Mouse (Mus musculus) hindbrain, embryonic 13.5 days (tissue): ENCODE measurements at regions not wholly inside any gene's neighbourhood (a gene's known extent, or its start where the extent isn't known, plus 50 kb on each side); places are given as distances from the start of the nearest gene placed in this dataset.
A peak's percentile ranks its signal among the peaks of the same experiment; 100 is the strongest.

Source experiments
- ATAC-seq: fragments of 200-750 bp; cut with Nextera tagmentation; 2 replicates; pipeline ENCODE4 v1.8.0; 2017; ENCODE audit warnings: moderate TSS enrichment; ENCODE audit not compliant: low FRiP score
- H3K27ac ChIP-seq: fragments of 300-500 bp; sonication (generic); 2 replicates; pipeline ENCODE4 v1.5.1; 2015; ENCODE audit warnings: inconsistent platforms, mild to moderate bottlenecking, moderate library complexity
- H3K27me3 ChIP-seq: fragments of 300-500 bp; sonication (generic); 2 replicates; pipeline ENCODE4 v1.6.1; 2015; ENCODE audit warnings: mild to moderate bottlenecking, inconsistent platforms
- H3K36me3 ChIP-seq: fragments of 300-500 bp; sonication (generic); 2 replicates; pipeline ENCODE4 v1.6.1; 2015; ENCODE audit warnings: mild to moderate bottlenecking, inconsistent platforms
- H3K4me1 ChIP-seq: fragments of 300-500 bp; sonication (generic); replicated peaks from 2 replicates; pipeline ENCODE4 v1.6.1; 2015; ENCODE audit warnings: inconsistent platforms
- H3K4me2 ChIP-seq: fragments of 300-500 bp; sonication (generic); 2 replicates; pipeline ENCODE4 v1.6.1; 2015; ENCODE audit warnings: inconsistent platforms, mild to moderate bottlenecking, moderate library complexity
- H3K4me3 ChIP-seq: fragments of 300-500 bp; sonication (generic); 2 replicates; pipeline ENCODE4 v1.5.1; 2015; ENCODE audit warnings: mild to moderate bottlenecking, inconsistent platforms
- H3K9ac ChIP-seq: fragments of 300-500 bp; sonication (generic); 2 replicates; pipeline ENCODE4 v1.6.1; 2015; ENCODE audit warnings: mild to moderate bottlenecking, inconsistent platforms
- H3K9me3 ChIP-seq: fragments of 300-500 bp; sonication (generic); 2 replicates; pipeline ENCODE4 v1.6.1; 2016; ENCODE audit warnings: inconsistent platforms
- WGBS: fragments of 180-500 bp; shearing (Covaris S2); methylation state at CpG from one replicate; pipeline ENCODE4 v1.1.7; 2015; 5-methylcytosine and 5-hydroxymethylcytosine counted together

GRCm38 (mm10) chr11:23996250-23996649 is 78.6 kb downstream of the A830031A19Rik start:
- no peaks in the 10 kb centered on the region for H3K27me3 ChIP-seq
- no peaks in the 10 kb centered on the region for H3K36me3 ChIP-seq
- no peak overlapping the region for H3K4me3 ChIP-seq
- H3K9me3 ChIP-seq, result no peaks in the 10 kb centered on the region
- no peak overlapping the region for H3K4me2 ChIP-seq
- no peaks in the 10 kb centered on the region for H3K4me1 ChIP-seq
- 81% methylated on average over 9 of the region's 9 CpGs for WGBS
- no peak overlapping the region for H3K9ac ChIP-seq
- 0 out of 2 replicates have a peak, but pooled peaks have one; percentile 57 for ATAC-seq
- H3K27ac ChIP-seq, result no peak overlapping the region

DNA sequence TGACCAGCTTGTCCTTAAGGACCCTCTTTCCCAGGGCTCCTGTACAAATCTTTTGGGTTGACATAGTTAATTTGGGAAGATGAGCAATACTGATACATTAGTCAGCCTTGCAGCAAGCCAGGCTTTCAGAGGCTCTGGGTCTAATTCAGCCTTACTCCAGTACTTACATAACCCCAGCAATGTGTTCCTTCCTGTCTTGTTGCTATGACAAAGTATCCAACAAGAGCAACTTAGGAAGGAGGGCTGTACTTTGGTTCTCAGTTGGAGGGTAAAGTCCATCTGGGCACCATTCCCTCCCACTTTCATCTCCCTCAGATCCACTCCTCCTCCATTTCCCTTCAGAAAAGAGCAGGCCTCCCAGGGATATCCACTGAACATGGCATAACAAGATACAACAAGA is 80.7 kb downstream of the A830031A19Rik start:
- no peaks in the 10 kb centered on the region for H3K4me1 ChIP-seq
- H3K36me3 ChIP-seq, result no peaks in the 10 kb centered on the region
- H3K9me3 ChIP-seq, result no peaks in the 10 kb centered on the region
- no peak overlapping the region for H3K9ac ChIP-seq
- H3K27me3 ChIP-seq, result no peaks in the 10 kb centered on the region
- no peak overlapping the region for H3K27ac ChIP-seq
- ATAC-seq, result no peak
- no peak overlapping the region for H3K4me2 ChIP-seq
- no peak overlapping the region for H3K4me3 ChIP-seq

DNA sequence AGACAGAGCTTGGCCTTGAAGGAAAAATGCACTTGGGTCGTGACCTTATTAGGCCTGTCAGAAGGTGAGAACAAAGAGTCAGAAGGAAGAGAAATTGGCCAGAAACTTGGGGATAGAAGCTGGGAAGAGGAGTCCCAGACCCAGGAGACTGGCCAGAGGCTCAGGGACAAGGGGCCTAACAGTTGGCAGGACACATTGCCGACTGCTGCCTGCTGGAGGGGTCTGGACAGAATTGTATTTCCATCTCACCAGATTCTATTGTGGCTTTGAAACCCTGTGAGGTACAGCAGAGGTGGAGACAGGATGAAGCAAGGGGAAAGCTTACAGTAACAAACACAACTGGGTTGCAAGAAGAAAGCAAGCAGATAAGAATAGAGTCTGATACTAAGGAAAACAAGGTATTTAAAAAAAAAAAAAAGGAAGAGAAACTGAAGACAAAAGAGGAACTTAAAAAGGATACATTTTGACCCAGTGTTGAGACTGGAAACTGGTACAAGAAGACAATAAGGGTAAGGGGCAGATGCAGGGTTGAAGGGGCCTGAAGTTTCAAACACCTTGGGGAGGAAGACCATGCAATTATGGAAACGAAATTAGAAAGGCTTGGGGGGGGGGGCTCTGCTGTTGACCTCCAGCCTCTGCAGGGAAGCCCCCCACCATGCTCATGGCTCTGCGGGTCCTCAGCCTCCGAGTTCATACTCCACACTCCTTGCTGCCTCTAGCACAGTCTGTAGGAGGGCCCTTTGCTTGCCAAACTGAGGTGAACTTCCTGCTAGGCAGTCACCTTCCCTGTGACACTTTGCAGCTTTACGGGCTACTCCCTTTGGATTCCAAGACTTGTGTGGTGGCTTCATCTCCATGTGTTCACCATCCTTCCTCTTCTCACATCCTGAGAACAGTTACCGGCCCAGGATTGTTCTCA is 87.1 kb downstream of the A830031A19Rik start:
- WGBS, result 71% methylated on average over 7 of the region's 7 CpGs
- no peak overlapping the region for H3K27ac ChIP-seq
- no peaks in the 10 kb centered on the region for H3K36me3 ChIP-seq
- no peak overlapping the region for H3K4me2 ChIP-seq
- no peaks in the 10 kb centered on the region for H3K27me3 ChIP-seq
- H3K4me1 ChIP-seq, result no peaks in the 10 kb centered on the region
- ATAC-seq, result no peak
- no peaks in the 10 kb centered on the region for H3K9me3 ChIP-seq
- no peak overlapping the region for H3K4me3 ChIP-seq
- no peak overlapping the region for H3K9ac ChIP-seq

DNA sequence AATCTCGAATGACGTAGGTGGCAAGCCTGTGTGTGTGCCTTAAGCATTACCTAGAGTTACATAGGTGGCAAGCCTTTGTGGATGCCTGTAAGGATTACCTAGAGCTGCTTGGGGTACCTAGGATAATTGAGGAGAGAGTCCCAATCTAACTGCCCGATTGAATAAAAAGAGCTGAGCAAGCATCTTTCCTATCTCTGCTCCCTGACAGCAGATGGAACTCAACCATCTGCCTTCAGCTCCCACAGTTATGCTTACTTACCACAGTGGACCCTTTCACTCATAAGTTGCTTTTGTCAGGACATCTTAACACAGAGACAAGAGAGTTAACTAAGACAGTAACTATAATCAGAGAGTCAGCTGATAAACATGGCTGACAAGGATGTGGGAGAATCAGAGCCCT is 89.6 kb downstream of the A830031A19Rik start:
- Histone ChIP-seq H3K27me3 (no peaks in the 10 kb centered on the region), H3K4me2 (no peak overlapping the region), H3K36me3 (no peaks in the 10 kb centered on the region), H3K9me3 (no peaks in the 10 kb centered on the region), H3K4me3 (no peak overlapping the region), H3K9ac (no peak overlapping the region), H3K27ac (no peak overlapping the region), H3K4me1 (no peaks in the 10 kb centered on the region)
- 84% methylated on average over 3 of the region's 3 CpGs for WGBS
- ATAC-seq, result no peak

DNA sequence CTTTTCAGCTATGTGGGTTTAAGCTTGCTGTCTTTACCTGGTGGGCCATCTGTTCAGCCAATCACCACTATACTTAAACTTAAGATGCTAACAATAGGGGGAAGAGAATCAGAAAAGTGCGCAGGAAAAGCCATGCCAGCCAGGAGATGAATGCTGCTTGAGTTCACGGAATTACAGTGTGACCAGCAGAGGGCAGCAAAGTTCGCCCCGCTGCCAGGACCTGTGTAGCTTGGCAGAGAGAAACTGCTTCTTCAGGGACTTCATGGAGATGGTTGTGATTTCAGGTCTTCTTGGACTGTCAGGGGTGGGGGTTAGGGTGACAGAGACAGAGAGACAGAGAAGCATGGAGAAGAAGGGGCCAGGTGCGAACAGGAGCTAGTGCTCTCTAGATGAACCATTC is 84.3 kb upstream of the Papolg start:
- 13% methylated on average over 5 of the region's 5 CpGs for WGBS
- H3K27me3 ChIP-seq, result no peaks in the 10 kb centered on the region
- no peak overlapping the region for H3K4me3 ChIP-seq
- H3K27ac ChIP-seq, result no peak overlapping the region
- no peaks in the 10 kb centered on the region for H3K36me3 ChIP-seq
- H3K9me3 ChIP-seq, result no peaks in the 10 kb centered on the region
- H3K4me1 ChIP-seq, result no peaks in the 10 kb centered on the region
- H3K9ac ChIP-seq, result no peak overlapping the region
- ATAC-seq, result peak; percentile 84
- no peak overlapping the region for H3K4me2 ChIP-seq

- Histone ChIP-seq H3K4me3 (no peak overlapping the region), H3K27me3 (no peaks in the 10 kb centered on the region), H3K9ac (no peak overlapping the region), H3K36me3 (no peaks in the 10 kb centered on the region), H3K27ac (no peak overlapping the region), H3K4me2 (no peak overlapping the region), H3K9me3 (no peaks in the 10 kb centered on the region), H3K4me1 (no peaks in the 10 kb centered on the region)
- no peak for ATAC-seq
- WGBS, result 76% methylated on average over 5 of the region's 5 CpGs
These were observed 83.2 kb upstream of the Papolg start for GRCm38 (mm10) chr11:23978300-23978699.

DNA sequence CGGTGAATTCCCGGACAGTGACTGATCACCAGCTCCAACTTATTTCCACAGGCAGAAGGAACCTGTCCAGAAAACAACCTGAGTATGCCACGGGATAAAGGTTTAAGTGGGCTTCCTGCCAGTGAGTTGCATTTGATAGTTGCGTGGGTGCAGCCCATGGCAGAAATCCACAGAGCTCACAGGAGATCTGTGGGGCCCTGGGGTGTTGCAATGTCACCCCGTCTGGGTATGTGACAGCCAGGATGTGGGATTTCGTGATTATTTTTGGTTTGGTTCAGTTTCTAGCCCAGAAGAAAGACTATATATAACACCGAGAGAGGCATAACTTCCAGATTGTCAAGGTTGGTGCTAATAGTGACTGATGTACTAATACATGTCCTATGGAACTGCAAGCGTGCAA is 82.0 kb upstream of the Papolg start:
- no peak overlapping the region for H3K4me3 ChIP-seq
- H3K27me3 ChIP-seq, result no peaks in the 10 kb centered on the region
- WGBS, result 82% methylated on average over 8 of the region's 8 CpGs
- no peaks in the 10 kb centered on the region for H3K4me1 ChIP-seq
- no peak overlapping the region for H3K4me2 ChIP-seq
- H3K9ac ChIP-seq, result no peak overlapping the region
- no peaks in the 10 kb centered on the region for H3K9me3 ChIP-seq
- no peak overlapping the region for H3K27ac ChIP-seq
- no peak for ATAC-seq
- no peaks in the 10 kb centered on the region for H3K36me3 ChIP-seq

DNA sequence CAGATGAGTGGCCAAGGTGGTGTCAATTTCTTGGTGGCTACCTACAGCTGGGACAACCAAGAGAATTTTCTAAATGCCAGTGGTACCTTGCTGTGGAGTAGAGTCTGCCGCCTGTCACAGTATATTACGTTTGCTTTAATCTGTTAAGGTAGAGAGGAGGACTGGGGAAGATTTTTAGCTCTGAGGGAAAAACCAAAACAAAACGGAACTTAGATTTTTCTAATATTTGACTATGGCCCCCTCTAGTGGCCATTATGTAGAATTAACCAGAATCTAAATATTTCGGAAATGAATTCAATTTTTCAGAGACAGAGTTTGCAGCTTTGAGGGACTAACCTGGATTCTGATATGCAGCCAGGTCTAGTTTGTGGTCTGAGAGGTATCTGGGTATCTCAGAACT is 59.3 kb upstream of the Papolg start:
- ATAC-seq, result no peak
- Histone ChIP-seq H3K4me2 (peak overlapping the region; percentile 25), H3K27me3 (no peaks in the 10 kb centered on the region)

GRCm38 (mm10) chr11:23945966-23946365 is 50.9 kb upstream of the Papolg start:
- no peak for ATAC-seq
- Histone ChIP-seq H3K27me3 (no peaks in the 10 kb centered on the region), H3K4me3 (no peak overlapping the region), H3K4me1 (no peaks in the 10 kb centered on the region), H3K36me3 (no peaks in the 10 kb centered on the region), H3K27ac (no peak overlapping the region), H3K4me2 (no peak overlapping the region), H3K9me3 (no peaks in the 10 kb centered on the region), H3K9ac (no peak overlapping the region)

More for the DNA sequence above, 59.3 kb upstream of the Papolg start:
- H3K4me1 ChIP-seq, result no peaks in the 10 kb centered on the region
- H3K27ac ChIP-seq, result no peak overlapping the region
- H3K9ac ChIP-seq, result no peak overlapping the region
- no peak overlapping the region for H3K4me3 ChIP-seq
- WGBS, result 6% methylated on average over 4 of the region's 4 CpGs
- H3K9me3 ChIP-seq, result no peaks in the 10 kb centered on the region
- H3K36me3 ChIP-seq, result no peaks in the 10 kb centered on the region
